Mouse (Mus musculus) lung, embryonic 15.5 days (tissue): ENCODE results near the gene Gm11027. TPM values are rescaled to one million over a fixed set of nuclear protein-coding genes. Genes with fewer than 3 reads are reported as not detected.
"Not testable (repeated sequence)": the region's sequence is repeated elsewhere in the genome, so short reads cannot be mapped to it uniquely, and the experiment has no call there.

ENCODE experiments used
- ATAC-seq: fragments of 200-750 bp; cut with Nextera tagmentation; 2 replicates; pipeline ENCODE4 v1.8.0; 2017; ENCODE audit warnings: moderate number of reproducible peaks, borderline replicate concordance; ENCODE audit not compliant: low FRiP score, low TSS enrichment; ENCODE audit errors: extremely low read depth
- H3K27ac ChIP-seq: fragments of 300-500 bp; sonication (generic); 2 replicates; pipeline ENCODE4 v1.5.1; 2015; ENCODE audit warnings: moderate library complexity, mild to moderate bottlenecking, inconsistent platforms
- H3K27me3 ChIP-seq: fragments of 300-500 bp; sonication (generic); 2 replicates; pipeline ENCODE4 v1.6.1; 2015; ENCODE audit warnings: inconsistent platforms
- H3K36me3 ChIP-seq: fragments of 300-500 bp; sonication (generic); 2 replicates; pipeline ENCODE4 v1.6.1; 2015; ENCODE audit warnings: inconsistent platforms
- H3K4me1 ChIP-seq: fragments of 300-500 bp; sonication (generic); 2 replicates; pipeline ENCODE4 v1.6.1; 2015; ENCODE audit warnings: inconsistent platforms
- H3K4me2 ChIP-seq: fragments of 300-500 bp; sonication (generic); 2 replicates; pipeline ENCODE4 v1.6.1; 2015; ENCODE audit warnings: inconsistent platforms, mild to moderate bottlenecking, moderate library complexity
- H3K4me3 ChIP-seq: fragments of 300-500 bp; sonication (generic); 2 replicates; pipeline ENCODE4 v1.5.1; 2015; ENCODE audit warnings: mild to moderate bottlenecking, inconsistent platforms
- H3K9ac ChIP-seq: fragments of 300-500 bp; sonication (generic); 2 replicates; pipeline ENCODE4 v1.6.1; 2015; ENCODE audit warnings: inconsistent platforms
- H3K9me3 ChIP-seq: fragments of 300-500 bp; sonication (generic); 2 replicates; pipeline ENCODE4 v1.6.1; 2016; ENCODE audit warnings: inconsistent platforms
- WGBS: fragments of 180-500 bp; shearing (Covaris S2); methylation state at CpG from one replicate; pipeline ENCODE4 v1.1.7; 2015; 5-methylcytosine and 5-hydroxymethylcytosine counted together
- polyA plus RNA-seq: library from polyadenylated mRNA; unstranded; fragments of >200 nt; fragmentation: Nextera tagmentation; extraction: Ambion mirVana; gene quantifications from 2 replicates; pipeline ENCODE4 v1.2.1, GENCODE M21; 2015

The Gm11027 gene
- polyA plus RNA-seq, result not detected in 2 replicates

GRCm38 (mm10) chr12:116275086-116275485 is at the start of gene Gm11027:
Gm11027 (plus strand) TSS chr12:116275386.
- not testable (repeated sequence) for ATAC-seq, H3K4me1 ChIP-seq, H3K9me3 ChIP-seq, H3K36me3 ChIP-seq, H3K27ac ChIP-seq, H3K27me3 ChIP-seq, H3K9ac ChIP-seq, H3K4me2 ChIP-seq, H3K4me3 ChIP-seq
- WGBS, result 74% methylated on average over 2 of the region's 2 CpGs

- ATAC-seq, result no peak
- WGBS, result 87% methylated on average over 10 of the region's 10 CpGs
- no peaks in the 10 kb centered on the region for H3K4me1 ChIP-seq
These were observed 48.7 kb upstream of the Gm11027 start for GRCm38 (mm10) chr12:116226289-116227057.

GRCm38 (mm10) chr12:116229451-116229850 is 45.7 kb upstream of the Gm11027 start:
- Histone ChIP-seq H3K4me3 (no peak overlapping the region), H3K27ac (no peak overlapping the region), H3K4me1 (no peaks in the 10 kb centered on the region), H3K9ac (no peak overlapping the region), H3K36me3 (0 out of 2 replicates have a peak, but pooled peaks cover 7% of the 10 kb centered on the region), H3K27me3 (no peaks in the 10 kb centered on the region), H3K4me2 (no peak overlapping the region), H3K9me3 (no peaks in the 10 kb centered on the region)
- ATAC-seq, result no peak
- WGBS, result 69% methylated on average over 3 of the region's 3 CpGs

More at GRCm38 (mm10) chr12:116226289-116227057, 48.7 kb upstream of the Gm11027 start:
- 0 out of 2 replicates have a peak, but pooled peaks cover 13% of the 10 kb centered on the region for H3K36me3 ChIP-seq
- H3K4me3 ChIP-seq, result no peak overlapping the region
- H3K27ac ChIP-seq, result no peak overlapping the region
- no peak overlapping the region for H3K4me2 ChIP-seq
- no peaks in the 10 kb centered on the region for H3K27me3 ChIP-seq
- H3K9me3 ChIP-seq, result no peaks in the 10 kb centered on the region
- no peak overlapping the region for H3K9ac ChIP-seq

- Histone ChIP-seq H3K27me3 (no peaks in the 10 kb centered on the region), H3K4me2 (peak overlapping the region; percentile 21), H3K9me3 (no peaks in the 10 kb centered on the region), H3K4me1 (no peaks in the 10 kb centered on the region), H3K9ac (no peak overlapping the region), H3K36me3 (no peaks in the 10 kb centered on the region), H3K27ac (peak overlapping the region; percentile 18; the same call in 1 of the 2 replicates), H3K4me3 (no peak overlapping the region)
- ATAC-seq, result peak; percentile 75
- WGBS, result 31% methylated on average over 12 of the region's 12 CpGs
These were observed 43.6 kb upstream of the Gm11027 start for GRCm38 (mm10) chr12:116231612-116232011.

- H3K4me1 ChIP-seq, result no peaks in the 10 kb centered on the region
- no peaks in the 10 kb centered on the region for H3K9me3 ChIP-seq
- WGBS, result 57% methylated on average over 1 of the region's 1 CpGs
- no peak overlapping the region; the same call in 1 of the 2 replicates for H3K4me2 ChIP-seq
- no peaks in the 10 kb centered on the region for H3K36me3 ChIP-seq
- no peak overlapping the region for H3K9ac ChIP-seq
- H3K27me3 ChIP-seq, result no peaks in the 10 kb centered on the region
- peak overlapping the region; percentile 18; the same call in 1 of the 2 replicates for H3K27ac ChIP-seq
- no peak overlapping the region for H3K4me3 ChIP-seq
- 0 out of 2 replicates have a peak, but pooled peaks have one; percentile 19 for ATAC-seq
These were observed 43.1 kb upstream of the Gm11027 start for GRCm38 (mm10) chr12:116232061-116232460.

- H3K4me3 ChIP-seq, result no peak overlapping the region
- H3K27ac ChIP-seq, result no peak overlapping the region
- H3K27me3 ChIP-seq, result no peaks in the 10 kb centered on the region
- 0 out of 2 replicates have a peak, but pooled peaks cover 2% of the 10 kb centered on the region for H3K36me3 ChIP-seq
- no peak for ATAC-seq
- 75% methylated on average over 4 of the region's 4 CpGs for WGBS
- no peaks in the 10 kb centered on the region for H3K4me1 ChIP-seq
- no peaks in the 10 kb centered on the region for H3K9me3 ChIP-seq
- no peak overlapping the region for H3K4me2 ChIP-seq
- H3K9ac ChIP-seq, result no peak overlapping the region
These were observed 39.8 kb upstream of the Gm11027 start for GRCm38 (mm10) chr12:116235356-116235755.

- Histone ChIP-seq H3K4me3 (no peak overlapping the region), H3K27me3 (no peaks in the 10 kb centered on the region), H3K27ac (no peak overlapping the region), H3K4me2 (no peak overlapping the region), H3K36me3 (0 out of 2 replicates have a peak, but pooled peaks cover 2% of the 10 kb centered on the region), H3K9me3 (no peaks in the 10 kb centered on the region), H3K9ac (no peak overlapping the region), H3K4me1 (no peaks in the 10 kb centered on the region)
- 75% methylated on average over 3 of the region's 3 CpGs for WGBS
- no peak for ATAC-seq
These were observed 38.5 kb upstream of the Gm11027 start for GRCm38 (mm10) chr12:116236658-116237057.

GRCm38 (mm10) chr12:116238370-116238769 is 36.8 kb upstream of the Gm11027 start:
- Histone ChIP-seq H3K4me3 (no peak overlapping the region), H3K9me3 (no peaks in the 10 kb centered on the region), H3K4me1 (no peaks in the 10 kb centered on the region), H3K27me3 (no peaks in the 10 kb centered on the region), H3K36me3 (0 out of 2 replicates have a peak, but pooled peaks cover 2% of the 10 kb centered on the region), H3K27ac (no peak overlapping the region), H3K4me2 (no peak overlapping the region), H3K9ac (no peak overlapping the region)
- ATAC-seq, result no peak

- Histone ChIP-seq H3K36me3 (0 out of 2 replicates have a peak, but pooled peaks cover 2% of the 10 kb centered on the region), H3K9me3 (no peaks in the 10 kb centered on the region), H3K4me1 (no peaks in the 10 kb centered on the region), H3K9ac (no peak overlapping the region), H3K27me3 (no peaks in the 10 kb centered on the region), H3K27ac (no peak overlapping the region), H3K4me3 (no peak overlapping the region), H3K4me2 (no peak overlapping the region)
- ATAC-seq, result no peak
- 70% methylated on average over 3 of the region's 3 CpGs for WGBS
These were observed 36.4 kb upstream of the Gm11027 start for GRCm38 (mm10) chr12:116238803-116239202.

GRCm38 (mm10) chr12:116244601-116245000 is 30.6 kb upstream of the Gm11027 start:
- 76% methylated on average over 1 of the region's 1 CpGs for WGBS
- H3K9ac ChIP-seq, result no peak overlapping the region
- no peak overlapping the region for H3K4me2 ChIP-seq
- no peak for ATAC-seq
- no peaks in the 10 kb centered on the region for H3K27me3 ChIP-seq
- H3K9me3 ChIP-seq, result no peaks in the 10 kb centered on the region
- no peaks in the 10 kb centered on the region for H3K4me1 ChIP-seq
- no peak overlapping the region for H3K4me3 ChIP-seq
- H3K36me3 ChIP-seq, result peaks cover 16% of the 10 kb centered on the region; the same call in 1 of the 2 replicates
- no peak overlapping the region for H3K27ac ChIP-seq

GRCm38 (mm10) chr12:116254652-116255051 is 20.5 kb upstream of the Gm11027 start:
- WGBS, result 36% methylated on average over 8 of the region's 8 CpGs
- H3K36me3 ChIP-seq, result peaks cover 8% of the 10 kb centered on the region; the same call in 1 of the 2 replicates
- no peak for ATAC-seq
- H3K4me2 ChIP-seq, result no peak overlapping the region
- no peak overlapping the region for H3K27ac ChIP-seq
- no peak overlapping the region for H3K9ac ChIP-seq
- no peaks in the 10 kb centered on the region for H3K27me3 ChIP-seq
- no peak overlapping the region for H3K4me3 ChIP-seq
- H3K9me3 ChIP-seq, result no peaks in the 10 kb centered on the region
- no peaks in the 10 kb centered on the region for H3K4me1 ChIP-seq

GRCm38 (mm10) chr12:116255636-116256035 is 19.6 kb upstream of the Gm11027 start:
- H3K27ac ChIP-seq, result no peak overlapping the region
- no peaks in the 10 kb centered on the region for H3K4me1 ChIP-seq
- H3K27me3 ChIP-seq, result no peaks in the 10 kb centered on the region
- no peak for ATAC-seq
- no peak overlapping the region for H3K4me3 ChIP-seq
- peaks cover 8% of the 10 kb centered on the region; the same call in 1 of the 2 replicates for H3K36me3 ChIP-seq
- H3K9me3 ChIP-seq, result no peaks in the 10 kb centered on the region
- H3K4me2 ChIP-seq, result no peak overlapping the region
- no peak overlapping the region for H3K9ac ChIP-seq
- WGBS, result 80% methylated on average over 11 of the region's 11 CpGs
